Mouse (Mus musculus) thymus, adult 2 months (tissue): ENCODE data around the gene Alkbh3.

Experiments used
- CTCF ChIP-seq: fragments of 200-500 bp; IDR thresholded peaks from 2 replicates; pipeline ENCODE4 v1.5.1; 2012; ENCODE audit warnings: mild to moderate bottlenecking, control low read depth, low read length, moderate library complexity, borderline replicate concordance; ENCODE audit not compliant: control insufficient read depth, poor library complexity, insufficient read depth; ENCODE audit errors: extremely low read depth
- POLR2A ChIP-seq: fragments of 200-500 bp; IDR thresholded peaks from 2 replicates; pipeline ENCODE4 v1.6.1; 2012; ENCODE audit warnings: mild to moderate bottlenecking, low read length, control low read depth, moderate library complexity; ENCODE audit not compliant: control insufficient read depth, poor library complexity, insufficient read depth; ENCODE audit errors: extremely low read depth

- TF ChIP-seq POLR2A, result no peak
- TF ChIP-seq CTCF, result no peak
These were observed 9.2 kb downstream of the Alkbh3 start for GRCm38 (mm10) chr2:94001411-94001810.
